Mouse (Mus musculus): Measurements from ENCODE around the gene Dnpep. TPM values are rescaled to one million over a fixed set of nuclear protein-coding genes. Genes with fewer than 3 reads are reported as not detected.

The Dnpep gene
- total and polyA plus RNA-seq, 3 experiments = 35.0 to 73.8 (median 50.4) TPM

- H3K27ac ChIP-seq (ENCODE audit: insufficient read depth, low read depth) = no peak overlapping the region
- H3K79me2 ChIP-seq (replicated peaks; ENCODE audit: control insufficient read depth, extremely low read depth, insufficient read depth, poor library complexity, severe bottlenecking) = no peaks in the 10 kb centered on the region
- peaks cover 50% of the 10 kb centered on the region for H3K27me3 ChIP-seq (replicated peaks)
- in situ Hi-C loops (cut with MboI; ENCODE audit: low pct_ligation_motif_present, low pct_unique_long_range_greater_than_20kb, low sequenced_read_pairs) (no loop called here), dilution Hi-C loops (cut with MboI; ENCODE audit: extremely low pct_ligation_motif_present, extremely low pct_unique_long_range_greater_than_20kb, low sequenced_read_pairs) (no loop called here)
- no peaks in the 10 kb centered on the region for H3K9me3 ChIP-seq (replicated peaks; ENCODE audit: low read length)
- no peak overlapping the region for H3K9ac ChIP-seq (ENCODE audit: insufficient read depth, low read depth)
- no peak for DNase-seq (ENCODE audit: extremely low read depth)
- no peak for TF ChIP-seq E2F4 (IDR thresholded peaks at IDR 0.05; ENCODE audit: insufficient replicate concordance, low read depth, low read length)
- no peak for TF ChIP-seq EP300 (IDR thresholded peaks at IDR 0.05; ENCODE audit: low read length)
- no peak for TF ChIP-seq RCOR1 (conservative IDR thresholded peaks at IDR 0.05; ENCODE audit: low read depth, low read length)
- no peak for TF ChIP-seq POLR2AphosphoS2 (IDR thresholded peaks at IDR 0.05; ENCODE audit: low read depth, low read length)
- no peak overlapping the region for H3K4me3 ChIP-seq (replicated peaks in 1 of 3; ENCODE audit: low read depth in 2 of 3, low read length in 2 of 3, poor library complexity in 1 of 3)
- H3K4me2 ChIP-seq (ENCODE audit: insufficient read depth, low read depth, poor library complexity, severe bottlenecking) = no peak overlapping the region
- H3K36me3 ChIP-seq (replicated peaks in 1 of 2; ENCODE audit: control insufficient read depth in 1 of 2, insufficient read depth in 1 of 2, low read length in 1 of 2) = no peaks in the 10 kb centered on the region
- 0 out of 4 replicates have a peak, but pooled peaks cover 0 to 4% of the 10 kb centered on the region in 2 experiments for H3K4me1 ChIP-seq (ENCODE audit: control insufficient read depth in 1 of 2, insufficient read depth in 2 of 2)
Measured at GRCm38 (mm10) chr1:75291321-75291720, 26.5 kb downstream of the Dnpep start.

GRCm38 (mm10) chr1:75290582-75290981 lies 27.2 kb downstream of the Dnpep start:
- H3K9ac ChIP-seq (ENCODE audit: insufficient read depth, low read depth) = no peak overlapping the region
- no peak overlapping the region for H3K4me2 ChIP-seq (ENCODE audit: insufficient read depth, low read depth, poor library complexity, severe bottlenecking)
- dilution Hi-C loops (cut with MboI; ENCODE audit: extremely low pct_ligation_motif_present, extremely low pct_unique_long_range_greater_than_20kb, low sequenced_read_pairs) (no loop called here), in situ Hi-C loops (cut with MboI; ENCODE audit: low pct_ligation_motif_present, low pct_unique_long_range_greater_than_20kb, low sequenced_read_pairs) (no loop called here)
- no peaks in the 10 kb centered on the region for H3K79me2 ChIP-seq (replicated peaks; ENCODE audit: control insufficient read depth, extremely low read depth, insufficient read depth, poor library complexity, severe bottlenecking)
- H3K36me3 ChIP-seq (replicated peaks in 1 of 2; ENCODE audit: control insufficient read depth in 1 of 2, insufficient read depth in 1 of 2, low read length in 1 of 2) = no peaks in the 10 kb centered on the region
- no peak overlapping the region for H3K4me3 ChIP-seq (replicated peaks in 1 of 3; ENCODE audit: low read depth in 2 of 3, low read length in 2 of 3, poor library complexity in 1 of 3)
- peaks cover 55% of the 10 kb centered on the region for H3K27me3 ChIP-seq (replicated peaks)
- no peak for TF ChIP-seq BHLHE40 (IDR thresholded peaks at IDR 0.05; ENCODE audit: low read depth, low read length)
- TF ChIP-seq JUN (IDR thresholded peaks at IDR 0.05; ENCODE audit: insufficient read depth, low read depth, low read length) = no peak
- no peak for TF ChIP-seq CHD2 (IDR thresholded peaks at IDR 0.05; ENCODE audit: low read length)
- no peak for TF ChIP-seq ZKSCAN1 (IDR thresholded peaks at IDR 0.05; ENCODE audit: borderline replicate concordance, low read depth, low read length)
- TF ChIP-seq USF1 (IDR thresholded peaks at IDR 0.05; ENCODE audit: low read depth, low read length) = no peak
- TF ChIP-seq ZNF384 (IDR thresholded peaks at IDR 0.05; ENCODE audit: low read depth, low read length) = 0 out of 2 replicates have a peak, but pooled peaks have one; percentile 43
- no peak for TF ChIP-seq POLR2A (IDR thresholded peaks at IDR 0.05; ENCODE audit: low read depth, low read length)
- no peak for TF ChIP-seq E2F4 (IDR thresholded peaks at IDR 0.05; ENCODE audit: insufficient replicate concordance, low read depth, low read length)
- no peak for TF ChIP-seq MXI1 (IDR thresholded peaks at IDR 0.05; ENCODE audit: low read depth, low read length)
- peak in 1 of 2 experiments; percentile 62; a peak in 2 of 4 replicates for TF ChIP-seq CTCF (conservative IDR thresholded peaks at IDR 0.05 in 1 of 2, IDR thresholded peaks at IDR 0.05 in 1 of 2; ENCODE audit: low read depth in 2 of 2, low read length in 2 of 2)
- no peak for TF ChIP-seq EP300 (IDR thresholded peaks at IDR 0.05; ENCODE audit: low read length)
- no peak for TF ChIP-seq KAT2A (IDR thresholded peaks at IDR 0.05; ENCODE audit: insufficient replicate concordance, low read length)
- TF ChIP-seq TBP (conservative IDR thresholded peaks at IDR 0.05; ENCODE audit: low read depth, low read length) = no peak
- no peak for TF ChIP-seq NRF1 (IDR thresholded peaks at IDR 0.05; ENCODE audit: low read depth, low read length)
- no peak for TF ChIP-seq MAZ (IDR thresholded peaks at IDR 0.05; ENCODE audit: low read depth, low read length)
- no peak for TF ChIP-seq UBTF (IDR thresholded peaks at IDR 0.05; ENCODE audit: low read depth, low read length)
- no peak for TF ChIP-seq GABPA (IDR thresholded peaks at IDR 0.05; ENCODE audit: insufficient replicate concordance, low read depth, low read length)
- TF ChIP-seq MEF2A (IDR thresholded peaks at IDR 0.05; ENCODE audit: borderline replicate concordance, low read depth, low read length) = no peak
- TF ChIP-seq SIN3A (IDR thresholded peaks at IDR 0.05; ENCODE audit: low read length) = no peak
- TF ChIP-seq JUND (conservative IDR thresholded peaks at IDR 0.05; ENCODE audit: low read depth, low read length) = no peak
- peak; percentile 52 for TF ChIP-seq SMC3 (IDR thresholded peaks at IDR 0.05; ENCODE audit: low read depth, low read length)
- TF ChIP-seq ETS1 (conservative IDR thresholded peaks at IDR 0.05; ENCODE audit: low read depth, low read length) = no peak
- TF ChIP-seq RAD21 (IDR thresholded peaks at IDR 0.05; ENCODE audit: low read depth, low read length) = peak; percentile 51
- no peak for TF ChIP-seq CHD1 (IDR thresholded peaks at IDR 0.05; ENCODE audit: low read depth, low read length)
- TF ChIP-seq ELF1 (IDR thresholded peaks at IDR 0.05; ENCODE audit: low read depth, low read length) = no peak
- DNase-seq (ENCODE audit: extremely low read depth) = peak; percentile 15
- no peak overlapping the region for H3K27ac ChIP-seq (ENCODE audit: insufficient read depth, low read depth)
- H3K9me3 ChIP-seq (replicated peaks; ENCODE audit: low read length) = no peaks in the 10 kb centered on the region
- 0 out of 4 replicates have a peak, but pooled peaks cover 0 to 4% of the 10 kb centered on the region in 2 experiments for H3K4me1 ChIP-seq (ENCODE audit: control insufficient read depth in 1 of 2, insufficient read depth in 2 of 2)
